Mouse (Mus musculus): Measurements from ENCODE around the gene Phc1.

GRCm38 (mm10) chr6:122366287-122366686, 25.9 kb upstream of the Phc1 start:
- TF ChIP-seq POLR2A (IDR thresholded peaks at IDR 0.05; ENCODE audit: control insufficient read depth, low read depth, low read length) = no peak
- TF ChIP-seq CTCF (IDR thresholded peaks at IDR 0.05; ENCODE audit: control insufficient read depth, insufficient read depth, insufficient replicate concordance, low read depth, low read length) = no peak

Measured in testis, adult 2 months (tissue).